Mouse (Mus musculus): ENCODE data around the gene C1qtnf7.

C1qtnf7 gene

GRCm38 (mm10) chr5:43539871-43540270 is 24.5 kb downstream of the C1qtnf7 start:
- no peak for DNase-seq (ENCODE audit: low spot score in 2 of 2)

DNA sequence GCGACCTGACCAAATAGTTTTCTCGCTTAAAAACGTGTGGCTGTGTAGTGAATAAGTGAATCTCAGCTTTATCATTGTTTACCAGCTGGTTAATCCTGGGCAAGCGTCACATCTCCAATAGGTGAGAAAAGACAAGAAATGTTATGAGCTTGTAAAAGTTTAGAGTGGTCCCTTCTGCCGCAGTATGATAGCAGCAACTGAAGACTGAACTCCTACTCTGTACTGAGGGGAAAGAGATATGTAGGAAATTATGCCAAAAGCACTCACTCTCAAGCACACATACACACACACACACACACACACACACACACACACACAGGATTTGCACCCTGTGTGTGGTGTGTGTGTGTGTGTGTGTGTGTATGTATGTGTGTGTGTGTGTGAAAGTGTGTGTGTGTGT is 26.2 kb downstream of the C1qtnf7 start:
- no peak for DNase-seq (ENCODE audit: low spot score in 2 of 2)

GRCm38 (mm10) chr5:43542246-43542845 is 27.0 kb downstream of the C1qtnf7 start:
- DNase-seq (ENCODE audit: low spot score in 2 of 2) = no peak

DNA sequence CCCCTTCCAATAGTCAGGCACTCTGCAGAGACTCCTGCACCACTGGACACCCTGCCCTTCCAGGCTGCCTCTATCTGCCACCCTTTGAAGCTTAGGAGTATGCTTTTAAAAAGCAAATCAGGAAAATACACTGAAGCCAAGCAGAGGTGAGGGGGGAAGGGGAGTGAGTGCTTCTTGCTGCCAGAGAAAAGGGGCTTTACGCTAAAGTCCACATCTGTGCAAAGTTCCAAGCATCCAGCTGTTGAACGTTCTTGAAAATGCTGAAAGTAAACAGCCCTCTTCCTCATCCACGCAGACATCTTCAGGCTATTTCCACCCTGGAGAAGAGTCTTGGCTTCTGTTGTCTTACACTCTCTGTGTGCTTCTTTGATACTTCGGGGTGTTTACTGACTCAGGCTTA is 34.6 kb downstream of the C1qtnf7 start:
- DNase-seq (ENCODE audit: low spot score in 2 of 2) = no peak

DNA sequence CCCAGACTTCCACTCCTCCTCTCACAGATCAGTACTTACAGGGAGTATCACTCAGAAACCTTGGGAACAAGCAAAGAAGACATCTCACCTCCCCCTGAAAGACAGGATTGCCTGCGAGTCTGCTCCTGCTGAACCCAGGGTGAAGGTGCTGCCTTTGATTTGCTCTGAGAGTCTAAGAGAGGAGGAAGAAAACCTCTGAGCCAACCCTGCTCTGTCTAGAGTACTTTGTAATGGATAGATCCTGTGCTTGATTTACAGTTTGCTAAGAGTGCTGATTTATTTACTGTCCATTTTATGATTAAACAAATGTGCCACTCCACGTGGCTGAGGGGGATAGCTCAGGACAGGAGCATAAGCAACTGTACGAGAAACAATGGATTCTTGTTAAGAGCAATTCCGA is 35.1 kb downstream of the C1qtnf7 start:
- no peak for DNase-seq (ENCODE audit: low spot score in 2 of 2)

GRCm38 (mm10) chr5:43554871-43555270 is 39.5 kb downstream of the C1qtnf7 start:
- DNase-seq (ENCODE audit: low spot score in 2 of 2) = no peak

DNA sequence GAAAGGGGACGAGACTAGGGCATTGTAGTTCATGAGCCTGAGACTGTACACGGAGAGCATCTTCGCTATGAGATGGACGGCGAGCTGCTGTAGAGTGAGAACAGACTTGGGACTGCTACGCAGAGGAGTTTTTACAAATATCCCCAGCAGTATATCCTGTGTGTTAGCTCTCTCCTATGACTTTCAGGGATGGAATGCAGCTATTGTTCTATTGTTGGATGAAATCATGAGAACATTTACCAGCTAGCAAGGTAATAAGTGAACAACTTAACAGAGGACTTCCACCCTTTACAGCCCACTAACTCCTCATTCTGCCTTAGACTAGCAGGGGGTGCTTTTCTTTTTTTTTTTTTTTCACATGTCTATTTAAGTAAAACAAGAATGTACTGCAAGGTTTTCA is 40.1 kb downstream of the C1qtnf7 start:
- DNase-seq (ENCODE audit: low spot score in 2 of 2) = no peak

DNA sequence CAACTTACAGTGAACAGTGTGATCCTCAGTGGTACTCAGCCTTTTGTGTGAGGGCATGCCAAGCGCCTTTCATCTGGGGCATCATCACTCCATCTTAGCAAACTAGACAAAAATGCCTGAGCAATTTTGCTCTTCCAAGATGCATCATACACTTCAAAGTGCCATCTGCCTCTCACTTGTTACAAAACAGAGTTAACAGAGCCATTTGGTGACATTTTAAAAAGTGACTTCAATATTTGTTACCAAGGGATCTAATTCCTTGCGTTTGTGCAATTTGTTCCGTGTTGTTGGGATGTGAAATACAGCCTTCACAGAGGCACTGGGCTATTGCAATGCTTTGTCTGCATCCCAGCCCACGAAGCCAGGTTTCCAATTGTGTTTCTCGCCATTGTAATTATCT is 42.1 kb downstream of the C1qtnf7 start:
- no peak for DNase-seq (ENCODE audit: low spot score in 2 of 2)

- DNase-seq (ENCODE audit: low spot score in 2 of 2) = no peak
These were observed 46.4 kb downstream of the C1qtnf7 start for GRCm38 (mm10) chr5:43561639-43562252.

DNA sequence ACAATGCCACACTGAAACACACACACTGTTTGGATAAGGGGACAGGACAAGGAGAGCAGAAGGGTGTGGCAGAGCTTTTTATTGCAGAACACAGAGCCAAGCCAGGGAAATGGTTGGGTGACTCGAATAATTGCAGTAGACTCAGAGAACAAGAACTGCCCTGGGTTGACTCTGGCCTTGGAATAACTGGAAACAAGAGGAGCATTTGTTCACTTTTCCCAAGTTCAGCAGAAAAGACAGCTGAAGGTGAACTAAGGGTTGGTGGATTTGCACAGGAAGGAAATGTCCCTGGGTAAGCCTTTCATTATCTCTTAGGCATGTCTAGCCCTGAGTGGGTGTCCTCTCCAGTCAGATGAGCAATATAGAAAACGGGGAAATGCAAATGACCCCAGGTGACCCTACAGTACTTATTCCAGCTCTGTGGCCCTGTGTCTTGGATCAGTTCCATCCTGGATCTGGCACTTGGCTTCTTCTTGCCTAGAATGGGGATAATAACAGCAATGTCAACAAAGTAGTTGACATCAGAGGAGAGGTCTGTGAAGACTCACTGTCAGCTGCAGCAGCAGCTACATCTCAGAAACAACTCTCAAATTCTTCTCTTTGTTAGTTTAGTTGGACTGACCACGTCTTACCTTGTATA is 54.5 kb downstream of the C1qtnf7 start:
- no peak for DNase-seq (ENCODE audit: low spot score in 2 of 2)

- no peak for DNase-seq (ENCODE audit: low spot score in 2 of 2)
These were observed 67.5 kb downstream of the C1qtnf7 start for GRCm38 (mm10) chr5:43582876-43583275.

- DNase-seq (ENCODE audit: low spot score in 2 of 2) = no peak
These were observed 68.2 kb downstream of the C1qtnf7 start for GRCm38 (mm10) chr5:43583326-43584120.

DNA sequence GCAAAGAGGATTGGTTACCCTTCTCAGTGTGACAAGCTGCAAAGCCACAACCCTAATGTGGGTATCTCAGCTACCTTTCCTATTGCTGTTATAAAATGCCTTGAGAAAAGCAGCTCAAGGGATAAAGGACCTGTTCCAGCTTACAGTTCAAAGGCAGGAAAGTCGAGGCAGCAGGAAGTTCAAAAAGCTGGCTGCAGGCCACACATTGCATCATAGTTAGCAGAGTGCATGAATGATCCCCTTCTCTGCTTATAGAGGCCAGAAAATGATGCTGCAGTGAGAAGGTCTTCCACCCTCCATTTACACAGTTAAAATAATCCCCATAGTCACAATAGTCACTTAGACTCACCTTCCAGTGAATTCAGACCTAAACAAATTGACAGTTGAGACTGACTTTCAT is 69.1 kb downstream of the C1qtnf7 start:
- DNase-seq (ENCODE audit: low spot score in 2 of 2) = no peak

DNA sequence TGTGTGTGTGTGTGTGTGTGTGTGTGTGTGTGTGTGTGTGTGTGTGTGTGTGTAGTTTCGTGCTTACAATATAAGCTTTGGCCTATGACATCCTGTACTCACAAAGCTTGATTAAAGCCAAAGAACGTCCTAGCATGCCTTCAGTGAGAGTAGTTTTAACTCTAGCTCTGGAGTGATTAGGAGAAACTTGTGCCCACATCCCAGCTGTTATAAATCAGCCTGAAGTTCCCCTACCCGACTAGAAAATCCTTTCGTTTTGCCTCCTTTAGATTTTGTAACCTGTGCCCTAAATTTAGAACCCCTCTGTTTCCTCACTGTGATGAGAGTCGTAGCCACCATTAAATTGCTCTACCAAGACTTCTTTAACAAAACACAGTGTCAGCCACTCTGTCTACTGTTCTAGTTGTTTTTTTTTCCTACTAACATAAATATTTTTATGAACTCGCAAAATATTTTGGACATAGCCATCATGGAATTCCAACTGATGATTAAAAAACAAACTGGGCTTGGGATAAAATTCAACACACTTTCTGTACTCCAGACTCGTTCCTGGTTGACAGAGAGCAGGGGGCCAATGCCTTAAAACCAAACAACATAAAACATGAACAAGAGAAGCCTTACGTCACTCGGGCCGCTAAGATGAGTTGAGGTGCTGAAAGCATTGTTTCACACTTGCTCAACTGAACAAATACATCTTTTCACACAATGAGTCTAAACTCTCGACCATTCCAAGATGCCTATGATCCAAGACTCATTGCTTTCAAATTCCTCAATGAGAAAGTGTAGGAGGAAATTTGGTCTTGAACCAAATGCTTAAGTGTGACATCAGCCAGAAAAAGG is 70.3 kb downstream of the C1qtnf7 start:
- DNase-seq (ENCODE audit: low spot score in 2 of 2) = no peak

GRCm38 (mm10) chr5:43588791-43589439 is 73.6 kb downstream of the C1qtnf7 start:
- DNase-seq (ENCODE audit: low spot score in 2 of 2) = no peak

DNA sequence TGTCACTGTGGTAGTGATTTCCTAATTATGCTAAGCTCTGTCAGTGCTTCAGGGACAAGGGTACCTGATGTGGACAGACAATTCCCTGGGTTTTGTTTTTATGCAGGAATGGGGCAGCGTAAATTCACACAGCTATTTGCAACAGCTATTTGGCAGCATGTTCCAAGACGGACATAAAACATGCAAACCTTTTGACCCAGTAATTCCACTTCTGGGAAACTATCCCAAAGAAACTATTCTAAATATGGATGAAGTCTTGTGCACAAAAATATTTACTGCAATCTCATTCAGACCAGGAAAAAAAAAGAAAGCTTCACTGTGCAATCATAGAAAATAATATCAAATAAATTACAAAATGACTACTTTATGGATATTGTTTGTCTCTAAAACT is 74.1 kb downstream of the C1qtnf7 start:
- no peak for DNase-seq (ENCODE audit: low spot score in 2 of 2)

DNA sequence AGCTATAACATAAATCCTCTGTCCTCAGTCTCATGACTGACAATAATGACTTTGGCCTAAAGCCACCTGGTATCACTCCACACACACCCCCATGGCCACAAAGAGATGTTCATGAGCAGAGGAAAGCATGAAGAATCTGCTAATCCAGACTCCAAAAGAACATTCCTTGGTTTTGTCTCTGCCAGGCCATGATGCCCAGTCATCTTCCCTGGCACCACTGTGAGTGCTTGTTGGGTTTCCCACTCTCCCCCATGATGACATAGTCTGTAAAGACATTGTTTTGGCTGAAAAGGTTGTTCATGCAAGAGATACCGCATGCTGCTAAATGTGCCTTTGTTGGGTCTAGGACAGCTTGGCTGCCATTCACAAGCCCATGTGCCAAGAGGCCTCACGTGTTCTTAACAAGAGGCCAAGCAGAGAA is 75.0 kb downstream of the C1qtnf7 start:
- no peak for DNase-seq (ENCODE audit: low spot score in 2 of 2)

GRCm38 (mm10) chr5:43601601-43602000 is 86.3 kb downstream of the C1qtnf7 start:
- DNase-seq (ENCODE audit: low spot score in 2 of 2) = no peak

- no peak for DNase-seq (ENCODE audit: low spot score in 2 of 2)
These were observed 87.2 kb downstream of the C1qtnf7 start for GRCm38 (mm10) chr5:43602518-43602917.

- no peak for DNase-seq (ENCODE audit: low spot score in 2 of 2)
These were observed 88.2 kb downstream of the C1qtnf7 start for GRCm38 (mm10) chr5:43603559-43603958.

DNA sequence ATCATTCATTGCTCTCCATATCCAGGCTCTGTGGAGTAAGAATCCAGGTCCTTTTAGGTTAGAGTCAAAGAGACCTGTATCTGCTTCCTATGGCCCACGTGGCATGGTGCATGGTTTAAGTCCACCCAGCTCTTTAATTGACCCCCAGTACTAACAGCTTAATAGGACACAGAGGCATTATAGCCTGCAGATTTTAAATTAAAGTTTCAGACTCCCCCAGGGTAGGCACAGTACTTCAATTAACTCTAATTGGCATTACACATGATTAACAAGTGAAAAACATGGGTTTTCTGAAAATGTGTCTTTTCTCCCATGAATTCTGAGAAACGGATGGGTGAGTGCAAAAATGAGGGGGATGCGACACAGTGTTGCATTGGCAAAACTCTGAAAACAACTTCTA is 92.7 kb downstream of the C1qtnf7 start:
- no peak for DNase-seq (ENCODE audit: low spot score in 2 of 2)

All from spleen, postnatal 14 days (tissue).